Mouse (Mus musculus) liver, embryonic 13.5 days (tissue): ENCODE data around the gene Dlst. TPM values are rescaled to one million over a fixed set of nuclear protein-coding genes. Genes with fewer than 3 reads are reported as not detected.

Experiments used
- ATAC-seq: fragments of 200-750 bp; cut with Nextera tagmentation; 2 replicates; pipeline ENCODE4 v1.8.0; 2017; ENCODE audit warnings: low read depth, mild to moderate bottlenecking, moderate number of reproducible peaks, moderate library complexity
- DNase-seq: peaks from one replicate; pipeline ENCODE4 v3.0.0; 2022
- H3K27ac ChIP-seq: fragments of 300-500 bp; sonication (generic); 2 replicates; pipeline ENCODE4 v1.5.1; 2015; ENCODE audit warnings: moderate library complexity, mild to moderate bottlenecking, inconsistent platforms
- H3K27me3 ChIP-seq: fragments of 300-500 bp; sonication (generic); 2 replicates; pipeline ENCODE4 v1.6.1; 2015; ENCODE audit warnings: mild to moderate bottlenecking, inconsistent platforms
- H3K36me3 ChIP-seq: fragments of 300-500 bp; sonication (generic); 2 replicates; pipeline ENCODE4 v1.6.1; 2015; ENCODE audit warnings: mild to moderate bottlenecking, inconsistent platforms
- H3K4me1 ChIP-seq: fragments of 300-500 bp; sonication (generic); replicated peaks from 2 replicates; pipeline ENCODE4 v1.6.1; 2015; ENCODE audit warnings: inconsistent platforms
- H3K4me2 ChIP-seq: fragments of 300-500 bp; sonication (generic); 2 replicates; pipeline ENCODE4 v1.6.1; 2015; ENCODE audit warnings: inconsistent platforms, mild to moderate bottlenecking, moderate library complexity
- H3K4me3 ChIP-seq: fragments of 300-500 bp; sonication (generic); replicated peaks from 2 replicates; pipeline ENCODE4 v1.5.1; 2015; ENCODE audit warnings: mild to moderate bottlenecking, inconsistent platforms
- H3K9ac ChIP-seq: fragments of 300-500 bp; sonication (generic); 2 replicates; pipeline ENCODE4 v1.6.1; 2015; ENCODE audit warnings: mild to moderate bottlenecking, inconsistent platforms
- H3K9me3 ChIP-seq: fragments of 300-500 bp; sonication (generic); replicated peaks from 2 replicates; pipeline ENCODE4 v1.6.1; 2016; ENCODE audit warnings: inconsistent platforms
- WGBS: fragments of 180-500 bp; shearing (Covaris S2); methylation state at CpG from one replicate; pipeline ENCODE4 v1.1.7; 2015; ENCODE audit not compliant: insufficient replicate concordance; 5-methylcytosine and 5-hydroxymethylcytosine counted together
- polyA plus RNA-seq: library from polyadenylated mRNA; unstranded; fragments of >200 nt; fragmentation: Nextera tagmentation; extraction: Ambion mirVana; gene quantifications from 2 replicates; pipeline ENCODE4 v1.2.1, GENCODE M21; 2015

The Dlst gene
- polyA plus RNA-seq, 1 experiment from 2014 or later, result 80.7 TPM

GRCm38 (mm10) chr12:85095859-85096258, 14.8 kb upstream of the Dlst start:
- WGBS, result 78% methylated on average over 7 of the region's 7 CpGs
- no peaks in the 10 kb centered on the region for H3K9me3 ChIP-seq
- H3K27me3 ChIP-seq, result no peaks in the 10 kb centered on the region
- ATAC-seq (no peak), DNase-seq (no peak)
- H3K4me3 ChIP-seq, result no peak overlapping the region
- peaks cover 23% of the 10 kb centered on the region for H3K4me1 ChIP-seq
- H3K4me2 ChIP-seq, result no peak overlapping the region
- H3K36me3 ChIP-seq, result no peaks in the 10 kb centered on the region
- H3K27ac ChIP-seq, result no peak overlapping the region
- H3K9ac ChIP-seq, result no peak overlapping the region

GRCm38 (mm10) chr12:85101001-85101400, 9.6 kb upstream of the Dlst start:
- no peaks in the 10 kb centered on the region for H3K36me3 ChIP-seq
- H3K9ac ChIP-seq, result no peak overlapping the region
- peaks cover 12% of the 10 kb centered on the region; the same call in 1 of the 2 replicates for H3K4me1 ChIP-seq
- H3K4me3 ChIP-seq, result no peak overlapping the region
- no peaks in the 10 kb centered on the region for H3K9me3 ChIP-seq
- H3K4me2 ChIP-seq, result no peak overlapping the region
- no peaks in the 10 kb centered on the region for H3K27me3 ChIP-seq
- WGBS, result 84% methylated on average over 14 of the region's 14 CpGs
- H3K27ac ChIP-seq, result no peak overlapping the region
- no peak for ATAC-seq
- DNase-seq, result no peak

- Histone ChIP-seq H3K9ac (no peak overlapping the region), H3K4me2 (no peak overlapping the region), H3K27ac (no peak overlapping the region), H3K27me3 (no peaks in the 10 kb centered on the region), H3K9me3 (no peaks in the 10 kb centered on the region), H3K4me3 (no peak overlapping the region), H3K36me3 (no peaks in the 10 kb centered on the region), H3K4me1 (peaks cover 16% of the 10 kb centered on the region)
- DNase-seq, result no peak
- ATAC-seq, result no peak
- WGBS, result 68% methylated on average over 5 of the region's 5 CpGs
Observed at GRCm38 (mm10) chr12:85101521-85102106, 9.0 kb upstream of the Dlst start.

GRCm38 (mm10) chr12:85103096-85103495, 7.5 kb upstream of the Dlst start:
- Histone ChIP-seq H3K9ac (no peak overlapping the region), H3K4me1 (peaks cover 13% of the 10 kb centered on the region), H3K27ac (no peak overlapping the region), H3K4me3 (no peak overlapping the region), H3K9me3 (no peaks in the 10 kb centered on the region), H3K36me3 (no peaks in the 10 kb centered on the region), H3K27me3 (no peaks in the 10 kb centered on the region), H3K4me2 (no peak overlapping the region)
- ATAC-seq, result no peak
- 71% methylated on average over 8 of the region's 8 CpGs for WGBS
- no peak for DNase-seq

- no peaks in the 10 kb centered on the region for H3K27me3 ChIP-seq
- WGBS, result 77% methylated on average over 8 of the region's 8 CpGs
- peaks cover 25% of the 10 kb centered on the region for H3K4me1 ChIP-seq
- no peak overlapping the region for H3K4me2 ChIP-seq
- DNase-seq (no peak), ATAC-seq (no peak)
- H3K4me3 ChIP-seq, result no peak overlapping the region
- H3K27ac ChIP-seq, result no peak overlapping the region
- no peak overlapping the region for H3K9ac ChIP-seq
- no peaks in the 10 kb centered on the region for H3K36me3 ChIP-seq
- H3K9me3 ChIP-seq, result no peaks in the 10 kb centered on the region
Observed at GRCm38 (mm10) chr12:85104789-85105188, 5.8 kb upstream of the Dlst start.

- no peak overlapping the region for H3K4me3 ChIP-seq
- peaks cover 28% of the 10 kb centered on the region for H3K4me1 ChIP-seq
- H3K27ac ChIP-seq, result no peak overlapping the region
- no peaks in the 10 kb centered on the region for H3K36me3 ChIP-seq
- ATAC-seq (no peak), DNase-seq (no peak)
- no peaks in the 10 kb centered on the region for H3K27me3 ChIP-seq
- 8% methylated on average over 8 of the region's 8 CpGs for WGBS
- no peak overlapping the region for H3K9ac ChIP-seq
- H3K4me2 ChIP-seq, result peak overlapping the region; percentile 34; the same call in 1 of the 2 replicates
- no peaks in the 10 kb centered on the region for H3K9me3 ChIP-seq
Observed at GRCm38 (mm10) chr12:85106292-85106691, 4.3 kb upstream of the Dlst start.

- Histone ChIP-seq H3K4me2 (no peak overlapping the region), H3K9me3 (no peaks in the 10 kb centered on the region), H3K4me1 (peaks cover 45% of the 10 kb centered on the region), H3K9ac (no peak overlapping the region), H3K27ac (no peak overlapping the region; the same call in 1 of the 2 replicates), H3K27me3 (no peaks in the 10 kb centered on the region), H3K36me3 (0 out of 2 replicates have a peak, but pooled peaks cover 8% of the 10 kb centered on the region), H3K4me3 (no peak overlapping the region)
- WGBS, result 54% methylated on average over 3 of the region's 3 CpGs
- no peak for ATAC-seq
- DNase-seq, result no peak
Observed at GRCm38 (mm10) chr12:85108643-85109042, 2.0 kb upstream of the Dlst start.

- H3K9ac ChIP-seq, result peak overlapping the region; percentile 97
- peak overlapping the region; percentile 83 for H3K4me2 ChIP-seq
- WGBS, result 75% methylated on average over 4 of the region's 4 CpGs
- peak overlapping the region; percentile 99 for H3K4me3 ChIP-seq
- H3K27me3 ChIP-seq, result no peaks in the 10 kb centered on the region
- H3K4me1 ChIP-seq, result peaks cover 51% of the 10 kb centered on the region
- no peaks in the 10 kb centered on the region for H3K9me3 ChIP-seq
- H3K27ac ChIP-seq, result peak overlapping the region; percentile 91
- ATAC-seq (no peak), DNase-seq (no peak)
- H3K36me3 ChIP-seq, result 0 out of 2 replicates have a peak, but pooled peaks cover 9% of the 10 kb centered on the region
Observed at GRCm38 (mm10) chr12:85109426-85109825, 1.2 kb upstream of the Dlst start.

GRCm38 (mm10) chr12:85110011-85110697, 479 bp upstream of the Dlst start:
- Histone ChIP-seq H3K4me2 (peak overlapping the region; percentile 83), H3K27me3 (no peaks in the 10 kb centered on the region), H3K27ac (peak overlapping the region; percentile 91), H3K9me3 (no peaks in the 10 kb centered on the region), H3K9ac (peak overlapping the region; percentile 97), H3K36me3 (peaks cover 16% of the 10 kb centered on the region), H3K4me3 (peak overlapping the region; percentile 99), H3K4me1 (peaks cover 57% of the 10 kb centered on the region)
- WGBS, result 12% methylated on average over 18 of the region's 18 CpGs
- DNase-seq, result peak; percentile 28
- ATAC-seq, result peak; percentile 44

GRCm38 (mm10) chr12:85112550-85113251, 2.1 kb downstream of the Dlst start:
- ATAC-seq (peak; percentile 23; the same call in 1 of the 2 replicates), DNase-seq (no peak)
- 61% methylated on average over 7 of the region's 7 CpGs for WGBS
- H3K36me3 ChIP-seq, result peaks cover 38% of the 10 kb centered on the region
- peak overlapping the region; percentile 91 for H3K27ac ChIP-seq
- peak overlapping the region; percentile 97 for H3K9ac ChIP-seq
- no peaks in the 10 kb centered on the region for H3K9me3 ChIP-seq
- H3K4me3 ChIP-seq, result peak overlapping the region; percentile 99
- H3K4me2 ChIP-seq, result peak overlapping the region; percentile 83
- H3K4me1 ChIP-seq, result peaks cover 64% of the 10 kb centered on the region
- no peaks in the 10 kb centered on the region for H3K27me3 ChIP-seq

GRCm38 (mm10) chr12:85113337-85113736, 2.7 kb downstream of the Dlst start:
- H3K36me3 ChIP-seq, result peaks cover 45% of the 10 kb centered on the region
- peak overlapping the region; percentile 91 for H3K27ac ChIP-seq
- no peaks in the 10 kb centered on the region for H3K27me3 ChIP-seq
- peak overlapping the region; percentile 99; the same call in 1 of the 2 replicates for H3K4me3 ChIP-seq
- peak overlapping the region; percentile 97 for H3K9ac ChIP-seq
- H3K4me1 ChIP-seq, result peaks cover 64% of the 10 kb centered on the region
- ATAC-seq (no peak), DNase-seq (no peak)
- H3K9me3 ChIP-seq, result no peaks in the 10 kb centered on the region
- WGBS, result 87% methylated on average over 3 of the region's 3 CpGs
- H3K4me2 ChIP-seq, result peak overlapping the region; percentile 83
